Mouse (Mus musculus) intestine, embryonic 14.5 days (tissue): ENCODE data around the gene Asb2. TPM values are rescaled to one million over a fixed set of nuclear protein-coding genes. Genes with fewer than 3 reads are reported as not detected.

Experiments
- ATAC-seq: fragments of 200-750 bp; cut with Nextera tagmentation; replicated peaks from 2 replicates; pipeline ENCODE4 v1.8.0; 2017; ENCODE audit warnings: low read depth, moderate number of reproducible peaks, moderate TSS enrichment, moderate library complexity; ENCODE audit not compliant: low FRiP score, low TSS enrichment
- DNase-seq: peaks from one replicate; pipeline ENCODE4 v3.0.0-alpha.2; 2018; ENCODE audit warnings: low spot score
- H3K27ac ChIP-seq: fragments of 300-500 bp; sonication (generic); 2 replicates; pipeline ENCODE4 v1.5.1; 2014; ENCODE audit warnings: low read depth, mild to moderate bottlenecking, control low read depth
- H3K27me3 ChIP-seq: fragments of 300-500 bp; sonication (generic); replicated peaks from 2 replicates; pipeline ENCODE4 v1.6.1; 2014; ENCODE audit warnings: low read length, control low read depth; ENCODE audit not compliant: control insufficient read depth, insufficient read depth
- H3K36me3 ChIP-seq: fragments of 300-500 bp; sonication (generic); 2 replicates; pipeline ENCODE4 v1.6.1; 2014; ENCODE audit warnings: low read length, control low read depth; ENCODE audit not compliant: control insufficient read depth, insufficient read depth
- H3K4me1 ChIP-seq: fragments of 300-500 bp; sonication (generic); replicated peaks from 2 replicates; pipeline ENCODE4 v1.6.1; 2014; ENCODE audit warnings: low read length, control low read depth, mixed read lengths; ENCODE audit not compliant: control insufficient read depth, insufficient read depth
- H3K4me2 ChIP-seq: fragments of 300-500 bp; sonication (generic); 2 replicates; pipeline ENCODE4 v1.6.1; 2014; ENCODE audit warnings: low read length
- H3K4me3 ChIP-seq: fragments of 300-500 bp; sonication (generic); 2 replicates; pipeline ENCODE4 v1.5.1; 2014; ENCODE audit warnings: low read depth, low read length, control low read depth, mixed read lengths
- H3K9ac ChIP-seq: fragments of 300-500 bp; sonication (generic); 2 replicates; pipeline ENCODE4 v1.6.1; 2014; ENCODE audit warnings: mild to moderate bottlenecking, low read length
- H3K9me3 ChIP-seq: fragments of 300-500 bp; sonication (generic); 2 replicates; pipeline ENCODE4 v1.6.1; 2016; ENCODE audit warnings: low read length, control low read depth; ENCODE audit not compliant: control insufficient read depth
- WGBS: fragments of 180-500 bp; shearing (Covaris S2); extraction: QIAGEN DNeasy Blood & Tissue Kit; methylation state at CpG from one replicate; pipeline ENCODE4 v1.1.7; 2014; 5-methylcytosine and 5-hydroxymethylcytosine counted together
- polyA plus RNA-seq: library from polyadenylated mRNA; unstranded; fragments of >200 nt; fragmentation: Nextera tagmentation; extraction: Ambion mirVana; gene quantifications from 2 replicates; pipeline ENCODE4 v1.2.1, GENCODE M21; 2014

Gene Asb2
- polyA plus RNA-seq, 1 experiment from 2014 or later = 24.1 TPM

DNA sequence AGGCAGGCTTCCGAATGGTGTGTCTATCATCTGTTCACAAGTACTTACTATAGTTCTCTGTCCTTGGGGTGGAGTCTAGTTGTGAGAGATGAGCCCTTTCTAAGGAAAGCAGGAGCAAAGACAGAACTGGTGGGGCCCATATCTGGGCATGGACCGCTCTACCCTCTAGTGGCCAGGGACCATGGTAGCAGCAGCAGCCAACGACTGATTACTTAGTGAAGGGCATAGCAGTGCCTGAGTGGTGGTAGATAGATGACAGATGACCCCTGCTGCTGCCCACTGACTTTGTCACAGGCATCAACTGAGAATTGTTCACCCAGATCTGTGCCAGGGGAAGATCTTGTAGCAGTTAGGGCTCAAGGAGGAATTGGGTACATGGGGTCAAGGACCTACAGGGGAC, 33.0 kb downstream of the Asb2 start:
- no peaks in the 10 kb centered on the region for H3K36me3 ChIP-seq

DNA sequence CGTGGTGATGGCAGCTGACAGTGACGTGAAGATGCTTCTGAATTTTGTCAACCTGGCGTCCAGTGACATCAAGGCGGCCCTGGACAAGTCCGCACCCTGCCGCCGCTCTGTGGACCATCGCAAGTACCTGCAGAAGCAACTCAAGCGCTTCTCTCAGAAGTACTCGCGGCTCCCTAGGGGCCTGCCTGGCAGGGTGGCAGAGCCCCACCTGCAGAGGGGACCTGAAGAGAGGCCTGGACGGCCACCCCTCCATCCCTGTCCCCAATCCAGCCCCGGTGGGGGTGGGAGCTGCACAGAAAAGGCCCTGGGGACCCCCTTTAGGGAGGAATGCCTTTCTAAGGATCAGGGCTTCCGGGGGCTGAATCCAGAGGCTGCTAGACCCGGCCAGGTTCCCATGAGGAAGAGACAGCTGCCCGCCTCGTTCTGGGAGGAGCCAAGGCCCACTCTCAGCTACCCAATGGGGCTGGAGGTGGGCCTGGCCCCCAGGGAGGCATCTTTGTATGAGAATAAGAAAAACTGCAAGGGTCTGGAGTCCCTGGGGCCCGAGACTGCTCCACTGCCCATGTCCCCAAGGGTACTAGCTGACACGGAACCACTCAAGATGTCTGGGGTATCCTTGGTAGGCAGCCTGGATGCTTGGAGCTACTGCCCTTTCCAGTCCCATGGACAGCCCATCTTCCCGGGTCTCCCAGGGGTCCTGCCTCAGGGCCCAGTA, 39.8 kb downstream of the Asb2 start:
- ATAC-seq (no peak), DNase-seq (no peak)
- H3K9me3 ChIP-seq = no peaks in the 10 kb centered on the region
- no peaks in the 10 kb centered on the region for H3K36me3 ChIP-seq
- peaks cover 33% of the 10 kb centered on the region for H3K27me3 ChIP-seq
- no peak overlapping the region for H3K4me2 ChIP-seq
- H3K4me1 ChIP-seq = no peaks in the 10 kb centered on the region
- no peak overlapping the region for H3K9ac ChIP-seq
- H3K4me3 ChIP-seq = no peak overlapping the region
- no peak overlapping the region for H3K27ac ChIP-seq
- 45% methylated on average over 20 of the region's 20 CpGs for WGBS

More for the DNA sequence above, 33.0 kb downstream of the Asb2 start:
- WGBS = 20% methylated on average over 3 of the region's 3 CpGs
- peaks cover 15% of the 10 kb centered on the region for H3K27me3 ChIP-seq
- no peaks in the 10 kb centered on the region for H3K4me1 ChIP-seq
- no peak overlapping the region for H3K4me2 ChIP-seq
- no peak overlapping the region for H3K27ac ChIP-seq
- DNase-seq (peak; percentile 63), ATAC-seq (no peak)
- no peak overlapping the region for H3K9ac ChIP-seq
- no peaks in the 10 kb centered on the region for H3K9me3 ChIP-seq
- no peak overlapping the region for H3K4me3 ChIP-seq

- Histone ChIP-seq H3K36me3 (no peaks in the 10 kb centered on the region), H3K9ac (no peak overlapping the region), H3K4me3 (no peak overlapping the region), H3K27ac (no peak overlapping the region), H3K4me2 (peak overlapping the region; percentile 16), H3K27me3 (peaks cover 33% of the 10 kb centered on the region), H3K4me1 (no peaks in the 10 kb centered on the region), H3K9me3 (no peaks in the 10 kb centered on the region)
- DNase-seq = no peak
- WGBS = 10% methylated on average over 25 of the region's 25 CpGs
- no peak; the same call in 1 of the 2 replicates for ATAC-seq
Observed at GRCm38 (mm10) chr12:103314640-103315361, 41.0 kb downstream of the Asb2 start.

- H3K9ac ChIP-seq = no peak overlapping the region
- H3K4me1 ChIP-seq = no peaks in the 10 kb centered on the region
- H3K27ac ChIP-seq = no peak overlapping the region
- no peak for DNase-seq
- H3K9me3 ChIP-seq = no peaks in the 10 kb centered on the region
- no peaks in the 10 kb centered on the region for H3K36me3 ChIP-seq
- ATAC-seq = no peak
- no peak overlapping the region for H3K4me2 ChIP-seq
- H3K4me3 ChIP-seq = no peak overlapping the region
- 69% methylated on average over 21 of the region's 21 CpGs for WGBS
- H3K27me3 ChIP-seq = peaks cover 33% of the 10 kb centered on the region
Observed at GRCm38 (mm10) chr12:103313871-103314639, 41.7 kb downstream of the Asb2 start.

DNA sequence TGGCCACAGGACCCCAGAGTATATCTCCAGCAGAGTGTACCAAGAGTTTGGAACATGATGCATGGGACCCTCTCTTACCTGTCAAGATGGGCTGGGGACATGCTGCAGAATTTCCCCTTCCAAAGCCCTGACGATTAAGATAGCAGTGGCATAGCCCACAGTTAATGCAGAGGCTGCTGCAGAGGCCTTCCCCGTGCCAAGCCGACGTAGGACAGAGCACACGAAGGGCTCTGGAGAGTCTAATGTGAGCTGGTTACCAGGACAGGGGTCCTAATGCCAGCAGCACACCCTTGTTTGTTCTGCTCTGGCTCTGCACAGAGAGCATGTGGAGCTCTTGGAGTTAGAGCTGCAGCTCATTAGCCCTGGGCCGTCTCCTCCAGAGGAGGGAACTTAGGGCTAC, 42.5 kb downstream of the Asb2 start:
- Histone ChIP-seq H3K36me3 (no peaks in the 10 kb centered on the region), H3K4me1 (no peaks in the 10 kb centered on the region), H3K9ac (no peak overlapping the region), H3K4me3 (no peak overlapping the region), H3K27me3 (peaks cover 33% of the 10 kb centered on the region), H3K4me2 (no peak overlapping the region), H3K27ac (no peak overlapping the region), H3K9me3 (no peaks in the 10 kb centered on the region)
- WGBS = 79% methylated on average over 6 of the region's 6 CpGs
- ATAC-seq = no peak
- no peak for DNase-seq

- Histone ChIP-seq H3K4me3 (no peak overlapping the region), H3K9ac (no peak overlapping the region), H3K27ac (no peak overlapping the region), H3K27me3 (peaks cover 29% of the 10 kb centered on the region), H3K4me2 (no peak overlapping the region), H3K36me3 (no peaks in the 10 kb centered on the region), H3K4me1 (no peaks in the 10 kb centered on the region), H3K9me3 (no peaks in the 10 kb centered on the region)
- ATAC-seq (no peak), DNase-seq (no peak)
- WGBS = 85% methylated on average over 8 of the region's 8 CpGs
Observed at GRCm38 (mm10) chr12:103311921-103312320, 43.9 kb downstream of the Asb2 start.

DNA sequence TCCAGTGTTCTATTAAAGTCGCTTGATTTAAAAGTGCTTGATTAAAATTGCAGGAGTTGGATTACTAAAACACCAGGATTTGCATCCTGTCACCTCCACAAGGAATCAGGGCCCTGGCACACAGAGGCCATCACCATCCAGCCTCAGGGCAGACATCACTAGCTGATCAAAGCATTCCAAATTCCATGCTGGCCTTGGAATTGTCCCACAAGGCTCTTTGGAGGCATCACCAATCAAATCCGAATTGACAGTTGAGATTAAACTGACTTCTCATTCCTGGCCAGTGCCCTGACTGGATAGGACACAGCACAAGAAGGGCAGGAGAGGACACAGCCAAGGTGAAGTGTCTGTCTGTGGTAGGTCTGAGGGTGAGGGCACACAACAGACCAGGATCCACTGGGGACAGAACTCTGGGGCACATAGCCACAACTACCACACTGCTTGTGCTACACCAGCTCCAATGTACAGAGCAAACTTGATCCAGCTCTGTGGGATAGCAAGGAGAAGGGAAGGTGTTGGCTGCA, 45.0 kb downstream of the Asb2 start, which contains the start of gene Fam181a:
TSS of gene Fam181a (plus strand) at position 232 of the 524 bp plus-strand sequence.
- Histone ChIP-seq H3K9ac (no peak within 1 kb of the TSS), H3K4me3 (no peak within 1 kb of the TSS), H3K27ac (no peak within 1 kb of the TSS), H3K36me3 (no peaks in the 10 kb centered on the region), H3K27me3 (peaks cover 25% of the 10 kb centered on the region), H3K9me3 (no peaks in the 10 kb centered on the region), H3K4me2 (no peak within 1 kb of the TSS), H3K4me1 (no peaks in the 10 kb centered on the region)
- 74% methylated on average over 2 of the region's 2 CpGs for WGBS
- ATAC-seq = no peak
- no peak for DNase-seq

GRCm38 (mm10) chr12:103306720-103307119, 49.1 kb downstream of the Asb2 start:
- Histone ChIP-seq H3K27me3 (no peaks in the 10 kb centered on the region), H3K9me3 (no peaks in the 10 kb centered on the region)
- ATAC-seq = no peak

More at GRCm38 (mm10) chr12:103306720-103307119, 49.1 kb downstream of the Asb2 start:
- Histone ChIP-seq H3K4me2 (no peak overlapping the region), H3K9ac (no peak overlapping the region), H3K4me3 (no peak overlapping the region), H3K36me3 (no peaks in the 10 kb centered on the region), H3K4me1 (0 out of 2 replicates have a peak, but pooled peaks cover 3% of the 10 kb centered on the region), H3K27ac (no peak overlapping the region)
- peak; percentile 78 for DNase-seq
- WGBS = 25% methylated on average over 3 of the region's 3 CpGs
